Mouse (Mus musculus): ENCODE data around the gene Slc2a4.

DNA sequence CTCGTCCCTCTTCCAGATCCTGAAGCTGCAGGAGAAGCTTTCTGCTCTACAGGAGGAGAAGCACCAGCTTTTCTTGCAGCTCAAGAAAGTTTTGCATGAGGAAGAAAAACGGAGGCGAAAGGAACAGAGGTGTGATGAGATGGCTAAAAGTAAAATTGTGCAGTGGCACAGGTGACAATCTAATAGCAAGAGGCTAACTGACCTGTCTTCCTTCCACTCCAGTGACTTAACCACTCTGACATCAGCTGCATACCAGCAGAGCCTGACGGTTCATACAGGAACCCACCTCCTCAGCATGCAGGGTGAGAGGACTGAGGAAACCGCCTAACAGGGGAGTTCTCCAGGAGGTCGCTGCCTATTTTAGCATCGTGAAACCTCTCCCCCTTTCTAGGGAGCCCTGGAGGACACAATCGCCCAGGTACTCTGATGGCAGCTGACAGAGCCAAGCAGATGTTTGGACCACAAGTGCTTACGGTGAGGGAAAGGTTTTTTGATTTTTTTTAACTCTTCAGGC, 33.0 kb downstream of the Slc2a4 start:
- no peak for TF ChIP-seq POLR2A (IDR thresholded peaks at IDR 0.05; ENCODE audit: low read depth, low read length)
- TF ChIP-seq CTCF (IDR thresholded peaks at IDR 0.05; ENCODE audit: borderline replicate concordance, insufficient read depth, low read length), result no peak

All from embryonic fibroblast, embryonic 13.5 days (primary cell).